Comparison of ENCODE assay signal across 8 mouse cellular contexts in genomic region chr12:36933118-36933610, GRCm38 (mm10).
DNase-seq lines count a peak whose midpoint lies in the region; ATAC-seq lines count a peak whose summit lies in the region.
"Had no signal": no experiment of that assay in that cellular context is flagged by ENCODE, and none has a peak within 500 bp of the region (broad histone marks: within the 10 kb centered on the region; RNA-seq: fewer than 3 reads in every experiment).

No protein-coding gene starts in this region.

- H3K4me3 ChIP-seq in forebrain, embryonic 13.5 days: no peak overlapping the region
- H3K4me3 ChIP-seq in neural tube, embryonic 11.5 days (ENCODE audit: low read depth, low read length): no peak overlapping the region
- H3K4me3 ChIP-seq: liver, embryonic 13.5 days had no signal

- intact Hi-C loops in heart, postnatal 36 days (cut with DNase I): loop anchor here (2.0 to 5.0 kb wide), 3 partner anchors 14 to 216 kb away; no protein-coding TSS in a partner anchor

- 6% methylated on average over 6 of the region's 6 CpGs for WGBS in forebrain, embryonic 13.5 days
- WGBS in neural tube, embryonic 11.5 days: 7% methylated on average over 6 of the region's 6 CpGs

- H3K9me3 ChIP-seq in forebrain, embryonic 13.5 days (replicated peaks): no peaks in the 10 kb centered on the region
- no peaks in the 10 kb centered on the region for H3K9me3 ChIP-seq in neural tube, embryonic 11.5 days (ENCODE audit: control insufficient read depth, low read length)
- H3K9me3 ChIP-seq: liver, embryonic 13.5 days had no signal

- H3K36me3 ChIP-seq in forebrain, embryonic 13.5 days (ENCODE audit: poor library complexity, severe bottlenecking): no peaks in the 10 kb centered on the region
- H3K36me3 ChIP-seq in neural tube, embryonic 11.5 days (ENCODE audit: control insufficient read depth, insufficient read depth, low read length): no peaks in the 10 kb centered on the region
- H3K36me3 ChIP-seq: liver, embryonic 13.5 days had no signal

- ATAC-seq in forebrain, embryonic 13.5 days: peak; percentile 69; the same call in 1 of the 2 replicates
- no peak; the same call in 1 of the 2 replicates for ATAC-seq in neural tube, embryonic 11.5 days (ENCODE audit: insufficient read depth, low FRiP score, low TSS enrichment)

- no peaks in the 10 kb centered on the region for H3K27me3 ChIP-seq in forebrain, embryonic 13.5 days
- no peaks in the 10 kb centered on the region for H3K27me3 ChIP-seq in neural tube, embryonic 11.5 days (ENCODE audit: control insufficient read depth, insufficient read depth, low read length)
- H3K27me3 ChIP-seq: liver, embryonic 13.5 days had no signal

- H3K9ac ChIP-seq in forebrain, embryonic 13.5 days: no peak overlapping the region
- no peak overlapping the region for H3K9ac ChIP-seq in neural tube, embryonic 11.5 days (ENCODE audit: low read length)
- H3K9ac ChIP-seq: liver, embryonic 13.5 days had no signal

- peak; percentile 20 to 28 for DNase-seq in right cerebral cortex, postnatal 10 days (ENCODE audit: low spot score in 2 of 2)
- no peak for DNase-seq in right cerebral cortex, postnatal 36 days (ENCODE audit: low spot score in 2 of 2)
- DNase-seq in heart, postnatal 36 days: peak; percentile 27 to 40
- peak; percentile 37 for DNase-seq in neural tube, embryonic 11.5 days (ENCODE audit: low spot score)
- DNase-seq in urinary bladder, postnatal 10 days (ENCODE audit: low spot score): no peak
- no peak for DNase-seq in layer of hippocampus, adult 8-10 months (ENCODE audit: low spot score in 2 of 2)
- DNase-seq: liver, embryonic 13.5 days had no signal

- H3K4me1 ChIP-seq in forebrain, embryonic 13.5 days: no peaks in the 10 kb centered on the region
- no peaks in the 10 kb centered on the region for H3K4me1 ChIP-seq in neural tube, embryonic 11.5 days (ENCODE audit: control insufficient read depth, insufficient read depth, low read length)
- H3K4me1 ChIP-seq: liver, embryonic 13.5 days had no signal

- no peak overlapping the region for H3K4me2 ChIP-seq in forebrain, embryonic 13.5 days
- no peak overlapping the region for H3K4me2 ChIP-seq in neural tube, embryonic 11.5 days (ENCODE audit: low read depth)
- H3K4me2 ChIP-seq: liver, embryonic 13.5 days had no signal

- H3K27ac ChIP-seq in forebrain, embryonic 13.5 days: no peak overlapping the region
- H3K27ac ChIP-seq in neural tube, embryonic 11.5 days (ENCODE audit: low read depth, low read length): no peak overlapping the region
- H3K27ac ChIP-seq: liver, embryonic 13.5 days had no signal

Comparison
In these comparisons a context has a peak if more than half of its experiments do, and no peak if none do; other contexts are left out.
1. DNase-seq: peak in right cerebral cortex, postnatal 10 days (2 of 2), heart, postnatal 36 days (2 of 2) and neural tube, embryonic 11.5 days (single experiment); none in right cerebral cortex, postnatal 36 days (0 of 2), urinary bladder, postnatal 10 days (single experiment) and layer of hippocampus, adult 8-10 months (0 of 2).